Mouse (Mus musculus) ovary, adult 2 months (tissue): ENCODE data around the gene D630023F18Rik. TPM values are rescaled to one million over a fixed set of nuclear protein-coding genes. Genes with fewer than 3 reads are reported as not detected.

Experiments used
- polyA plus RNA-seq: library from polyadenylated mRNA; depleted of rRNA; stranded (reverse); fragments of >200 nt; gene quantifications from 2 replicates; pipeline ENCODE4 v1.2.3, GENCODE M21; 2012; rRNA removed

D630023F18Rik gene
- polyA plus RNA-seq = 5.9 and 6.0 TPM in 2 replicates

GRCm38 (mm10) chr1:65122574-65123372, at the start of gene D630023F18Rik:
Gene D630023F18Rik (minus strand): TSS chr1:65123214.

DNA sequence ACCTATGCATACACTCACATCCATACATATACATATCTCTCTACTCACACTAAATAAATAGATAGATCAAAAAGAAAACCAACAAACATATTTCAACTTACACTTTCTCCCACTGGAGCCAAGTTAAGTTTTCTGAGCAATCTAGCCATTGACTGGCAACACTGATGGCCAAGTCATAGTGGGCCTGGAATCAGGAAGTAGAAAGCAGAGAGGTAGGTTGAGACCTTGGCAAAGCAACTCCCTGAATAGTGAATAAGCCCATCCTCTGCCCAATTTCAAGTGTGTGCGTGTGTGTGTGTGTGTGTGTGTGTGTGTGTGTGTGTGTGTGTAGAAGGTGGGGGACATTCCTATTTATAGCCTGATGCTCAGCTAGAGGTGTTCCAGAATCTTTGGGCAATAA, 3.6 kb downstream of the D630023F18Rik start, which contains the start of gene Gm28845:
TSS of gene Gm28845 (minus strand) at position 121 of the 400 bp plus-strand sequence.

GRCm38 (mm10) chr1:65103273-65103672, 19.7 kb downstream of the D630023F18Rik start, which contains the start of gene Cryga:
Gene Cryga (minus strand): TSS chr1:65103373.

GRCm38 (mm10) chr1:65082188-65082587, 40.8 kb downstream of the D630023F18Rik start, which contains the start of gene Crygb:
Gene Crygb (minus strand): TSS chr1:65082288.

DNA sequence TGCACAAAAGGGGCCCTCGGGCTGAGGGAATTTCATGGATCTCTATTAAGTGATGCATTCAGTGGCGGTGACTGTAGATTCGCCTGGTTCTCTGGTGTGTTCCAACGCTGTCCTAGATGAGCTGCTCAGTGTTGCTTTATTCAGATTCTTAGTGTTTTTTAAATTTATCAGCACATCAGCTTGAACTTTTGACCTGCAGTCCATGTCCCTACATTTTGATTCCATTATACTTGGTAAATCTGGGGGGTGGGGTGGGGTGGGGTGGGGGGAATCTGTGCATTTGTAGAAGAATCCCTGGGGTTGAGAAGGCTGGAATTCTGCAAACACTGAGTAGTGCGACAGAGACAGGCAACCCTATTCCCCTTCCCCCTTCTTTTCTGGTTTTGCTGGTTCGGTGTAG, 49.4 kb downstream of the D630023F18Rik start, which contains the start of gene Crygc:
TSS of gene Crygc (minus strand) at position 101 of the 400 bp plus-strand sequence.

GRCm38 (mm10) chr1:65063352-65063751, 59.7 kb downstream of the D630023F18Rik start, which contains the start of gene Crygd:
Gene Crygd (minus strand): TSS chr1:65063452.

Other genes with a start within 250 kb of the D630023F18Rik start
- 5.4 and 6.4 TPM in 2 replicates for gene Plekhm3, start 166.4 kb downstream of the D630023F18Rik start, polyA plus RNA-seq
- 407 and 604 TPM in 2 replicates for gene Akr1cl, start 90.5 kb downstream of the D630023F18Rik start, polyA plus RNA-seq
- 2.8 and 4.8 TPM in 2 replicates for gene Cryge, start 72.1 kb downstream of the D630023F18Rik start, polyA plus RNA-seq
- 0.66 TPM in 1 of 2 replicates, not detected in the other for gene Crygd, start 59.8 kb downstream of the D630023F18Rik start, polyA plus RNA-seq
- 0.44 TPM in 2 replicates for gene Crygc, start 49.5 kb downstream of the D630023F18Rik start, polyA plus RNA-seq
- gene Crygb, start 40.9 kb downstream of the D630023F18Rik start, polyA plus RNA-seq = 0.79 and 1.2 TPM in 2 replicates
- 0.52 and 0.77 TPM in 2 replicates for gene Cryga, start 19.8 kb downstream of the D630023F18Rik start, polyA plus RNA-seq
- gene Gm28845, start 3.7 kb downstream of the D630023F18Rik start, polyA plus RNA-seq = 0.26 and 0.38 TPM in 2 replicates
- gene Idh1, start 63.3 kb upstream of the D630023F18Rik start, polyA plus RNA-seq = 113 and 137 TPM in 2 replicates
- 5.3 and 7.0 TPM in 2 replicates for gene Pikfyve, start 63.5 kb upstream of the D630023F18Rik start, polyA plus RNA-seq
- 0.06 TPM in 1 of 2 replicates, not detected in the other for gene Pth2r, start 158.8 kb upstream of the D630023F18Rik start, polyA plus RNA-seq